Mouse (Mus musculus) CH12F3 (cell line): ENCODE results near the gene ccdc198.
"Not testable (repeated sequence)": the region's sequence is repeated elsewhere in the genome, so short reads cannot be mapped to it uniquely, and the experiment has no call there.

Experiments
- in situ Hi-C: fragments of 300-500 bp; cut with MboI; formaldehyde crosslinking; loops from 2 replicates; pipeline ENCODE4 v1.14.3; 2020; ENCODE audit warnings: low sequenced_read_pairs

Gene ccdc198

GRCm38 (mm10) chr14:49245126-49245714 lies at the start of gene ccdc198:
TSS of gene ccdc198 (minus strand) at chr14:49245474.
- in situ Hi-C loops: no loop called here

GRCm38 (mm10) chr14:49293802-49294449 lies 48.7 kb upstream of the ccdc198 start:
- in situ Hi-C loops: no loop called here

GRCm38 (mm10) chr14:49290029-49290745 lies 44.9 kb upstream of the ccdc198 start:
- in situ Hi-C loops: no loop called here

- in situ Hi-C loops: no loop called here
Measured at GRCm38 (mm10) chr14:49283784-49284655, 38.7 kb upstream of the ccdc198 start.

GRCm38 (mm10) chr14:49278880-49279279 lies 33.6 kb upstream of the ccdc198 start:
- in situ Hi-C loops: no loop called here

- in situ Hi-C loops: not testable (repeated sequence)
Measured at GRCm38 (mm10) chr14:49278479-49278878, 33.2 kb upstream of the ccdc198 start.

GRCm38 (mm10) chr14:49277642-49278041 lies 32.4 kb upstream of the ccdc198 start:
- in situ Hi-C loops: no loop called here

GRCm38 (mm10) chr14:49275376-49275775 lies 30.1 kb upstream of the ccdc198 start:
- in situ Hi-C loops: no loop called here

GRCm38 (mm10) chr14:49265286-49266002 lies 20.2 kb upstream of the ccdc198 start:
- in situ Hi-C loops: no loop called here

GRCm38 (mm10) chr14:49241522-49241921 lies 3.8 kb downstream of the ccdc198 start:
- in situ Hi-C loops: no loop called here

- in situ Hi-C loops: no loop called here
Measured at GRCm38 (mm10) chr14:49238206-49238605, 7.1 kb downstream of the ccdc198 start.

GRCm38 (mm10) chr14:49234788-49235515 lies 10.3 kb downstream of the ccdc198 start:
- in situ Hi-C loops: no loop called here

GRCm38 (mm10) chr14:49231845-49232244 lies 13.4 kb downstream of the ccdc198 start:
- in situ Hi-C loops: no loop called here

GRCm38 (mm10) chr14:49226986-49227385 lies 18.3 kb downstream of the ccdc198 start:
- in situ Hi-C loops: no loop called here

GRCm38 (mm10) chr14:49226471-49226870 lies 18.8 kb downstream of the ccdc198 start:
- in situ Hi-C loops: no loop called here

GRCm38 (mm10) chr14:49221771-49222170 lies 23.5 kb downstream of the ccdc198 start:
- in situ Hi-C loops: no loop called here

GRCm38 (mm10) chr14:49219466-49220022 lies 25.7 kb downstream of the ccdc198 start:
- in situ Hi-C loops: not testable (repeated sequence)

GRCm38 (mm10) chr14:49218677-49219076 lies 26.6 kb downstream of the ccdc198 start:
- in situ Hi-C loops: no loop called here

- in situ Hi-C loops: not testable (repeated sequence)
Measured at GRCm38 (mm10) chr14:49210215-49210614, 35.1 kb downstream of the ccdc198 start.
